Comparison of ENCODE assay signal across 12 mouse cellular contexts in the genomic region with DNA sequence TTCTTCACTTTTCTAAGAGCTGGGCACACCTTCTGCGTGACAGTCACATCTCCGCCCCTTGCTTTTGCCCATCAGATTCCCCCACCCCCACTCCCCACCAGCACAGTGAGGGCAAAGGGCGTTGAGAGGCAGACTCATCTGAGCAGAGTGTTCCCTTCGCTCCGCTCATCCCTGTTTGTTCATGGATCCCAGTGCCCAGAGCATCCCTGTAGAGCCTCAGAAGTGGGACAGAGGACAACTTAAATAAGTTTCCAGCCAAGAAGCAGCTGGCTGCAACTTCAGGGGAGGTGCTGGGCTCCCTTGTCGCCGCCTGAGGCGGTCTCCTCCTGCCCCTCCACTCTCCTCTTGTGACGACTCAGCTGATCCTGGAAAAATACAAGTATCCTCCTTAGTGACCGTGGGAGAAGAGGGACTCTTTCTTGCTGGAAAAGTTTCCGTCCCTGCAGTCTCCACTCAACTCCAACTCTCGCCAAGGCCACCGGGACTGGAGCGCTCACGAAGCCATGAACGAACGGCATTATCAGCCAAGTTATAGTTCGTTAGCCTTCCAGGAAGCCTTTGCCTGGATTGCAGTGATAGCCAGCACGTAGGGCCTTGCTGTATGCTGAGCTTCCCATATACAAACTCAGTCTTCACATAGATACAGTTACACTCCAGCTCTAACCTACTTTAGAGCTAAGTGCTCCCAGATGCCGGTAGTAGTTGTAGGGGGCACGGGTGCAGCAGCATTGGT.
DNase-seq lines count a peak whose midpoint lies in the region; ATAC-seq lines count a peak whose summit lies in the region.
"Had no signal": no experiment of that assay in that cellular context is flagged by ENCODE, and none has a peak within 500 bp of the region (broad histone marks: within the 10 kb centered on the region; RNA-seq: fewer than 3 reads in every experiment).

No protein-coding gene starts in this region.

- peaks cover 8% of the 10 kb centered on the region; the same call in 1 of the 2 replicates for H3K36me3 ChIP-seq in heart, embryonic 10.5 days
- peaks cover 3% of the 10 kb centered on the region; the same call in 1 of the 2 replicates for H3K36me3 ChIP-seq in limb, embryonic 15.5 days
- H3K36me3 ChIP-seq: midbrain, embryonic 13.5 days had no signal

- H3K4me2 ChIP-seq in limb, embryonic 15.5 days = no peak overlapping the region
- H3K4me2 ChIP-seq: midbrain, embryonic 13.5 days had no signal

- no peak overlapping the region for H3K27ac ChIP-seq in heart, embryonic 10.5 days
- 0 out of 2 replicates have a peak overlapping the region, but pooled peaks have one; percentile 22 for H3K27ac ChIP-seq in limb, embryonic 15.5 days
- H3K27ac ChIP-seq: midbrain, embryonic 13.5 days had no signal

- peaks cover 46% of the 10 kb centered on the region for H3K4me1 ChIP-seq in heart, embryonic 10.5 days
- H3K4me1 ChIP-seq in limb, embryonic 15.5 days = peaks cover 24% of the 10 kb centered on the region

- WGBS in heart, embryonic 10.5 days = 58% methylated on average over 21 of the region's 21 CpGs
- 49% methylated on average over 21 of the region's 21 CpGs for WGBS in limb, embryonic 15.5 days

- no peak for ATAC-seq in limb, embryonic 15.5 days (ENCODE audit: insufficient number of reproducible peaks, low FRiP score, low TSS enrichment, low read depth)
- ATAC-seq: activated CD4-positive, CD25-positive, alpha-beta regulatory T cell, adult 4 months; inflammation-experienced regulatory T-cells, adult 6 months; midbrain, embryonic 13.5 days had no signal

- DNase-seq in heart, adult 11 months = peak; percentile 96
- DNase-seq in heart, embryonic 10.5 days (ENCODE audit: low spot score) = no peak
- DNase-seq in c-Kit-positive CD71-positive TER-119-negative erythroid progenitor cells, embryonic 14.5 days (ENCODE audit: low read depth) = peak; percentile 56
- peak; percentile 15 for DNase-seq in gastrocnemius, postnatal 25 days
- no peak for DNase-seq in right cerebral cortex, postnatal 10 days (ENCODE audit: low spot score in 2 of 2)
- no peak for DNase-seq in embryo, embryonic 9.5 days (ENCODE audit: extremely low spot score)
- DNase-seq in Muller cell, postnatal 12 days (ENCODE audit: inconsistent ontology term) = no peak
- DNase-seq: thymus, postnatal 4 days had no signal

- H3K9ac ChIP-seq in limb, embryonic 15.5 days = no peak overlapping the region
- H3K9ac ChIP-seq: midbrain, embryonic 13.5 days had no signal

- H3K4me3 ChIP-seq in heart, embryonic 10.5 days = no peak overlapping the region
- H3K4me3 ChIP-seq in limb, embryonic 15.5 days = no peak overlapping the region
- H3K4me3 ChIP-seq: midbrain, embryonic 13.5 days had no signal

- no peaks in the 10 kb centered on the region for H3K27me3 ChIP-seq in heart, embryonic 10.5 days (ENCODE audit: insufficient read depth, poor library complexity, severe bottlenecking)
- no peaks in the 10 kb centered on the region for H3K27me3 ChIP-seq in limb, embryonic 15.5 days
- H3K27me3 ChIP-seq: midbrain, embryonic 13.5 days had no signal

- no peaks in the 10 kb centered on the region for H3K9me3 ChIP-seq in heart, embryonic 10.5 days
- H3K9me3 ChIP-seq in limb, embryonic 15.5 days = no peaks in the 10 kb centered on the region
- H3K9me3 ChIP-seq: midbrain, embryonic 13.5 days had no signal

Comparison
In these comparisons a context has a peak if more than half of its experiments do, and no peak if none do; other contexts are left out.
1. DNase-seq: peak in heart, adult 11 months (single experiment), c-Kit-positive CD71-positive TER-119-negative erythroid progenitor cells, embryonic 14.5 days (single experiment) and gastrocnemius, postnatal 25 days (single experiment); none in heart, embryonic 10.5 days (single experiment), right cerebral cortex, postnatal 10 days (0 of 2), embryo, embryonic 9.5 days (single experiment) and Muller cell, postnatal 12 days (single experiment).